Mouse (Mus musculus) midbrain, embryonic 15.5 days (tissue): Measurements from ENCODE around the gene Tle3. TPM values are rescaled to one million over a fixed set of nuclear protein-coding genes. Genes with fewer than 3 reads are reported as not detected.

ENCODE experiments used
- ATAC-seq: fragments of 200-750 bp; cut with Nextera tagmentation; replicated peaks from 2 replicates; pipeline ENCODE4 v1.8.0; 2017; ENCODE audit warnings: moderate TSS enrichment
- H3K27ac ChIP-seq: fragments of 300-500 bp; sonication (generic); 2 replicates; pipeline ENCODE4 v1.5.1; 2015; ENCODE audit warnings: mild to moderate bottlenecking, inconsistent platforms
- H3K27me3 ChIP-seq: fragments of 300-500 bp; sonication (generic); replicated peaks from 2 replicates; pipeline ENCODE4 v1.6.1; 2015; ENCODE audit warnings: inconsistent platforms
- H3K36me3 ChIP-seq: fragments of 300-500 bp; sonication (generic); replicated peaks from 2 replicates; pipeline ENCODE4 v1.6.1; 2015; ENCODE audit warnings: inconsistent platforms
- H3K4me1 ChIP-seq: fragments of 300-500 bp; sonication (generic); 2 replicates; pipeline ENCODE4 v1.6.1; 2015; ENCODE audit warnings: inconsistent platforms
- H3K4me2 ChIP-seq: fragments of 300-500 bp; sonication (generic); 2 replicates; pipeline ENCODE4 v1.6.1; 2015; ENCODE audit warnings: inconsistent platforms, mild to moderate bottlenecking, moderate library complexity
- H3K4me3 ChIP-seq: fragments of 300-500 bp; sonication (generic); 2 replicates; pipeline ENCODE4 v1.5.1; 2015; ENCODE audit warnings: mild to moderate bottlenecking, inconsistent platforms
- H3K9ac ChIP-seq: fragments of 300-500 bp; sonication (generic); 2 replicates; pipeline ENCODE4 v1.6.1; 2015; ENCODE audit warnings: mild to moderate bottlenecking, inconsistent platforms
- H3K9me3 ChIP-seq: fragments of 300-500 bp; sonication (generic); 2 replicates; pipeline ENCODE4 v1.6.1; 2016; ENCODE audit warnings: inconsistent platforms
- WGBS: fragments of 180-500 bp; shearing (Covaris S2); methylation state at CpG from one replicate; pipeline ENCODE4 v1.1.7; 2015; ENCODE audit warnings: mixed read lengths; 5-methylcytosine and 5-hydroxymethylcytosine counted together
- polyA plus RNA-seq: library from polyadenylated mRNA; unstranded; fragments of >200 nt; fragmentation: Nextera tagmentation; extraction: Ambion mirVana; gene quantifications from 2 replicates; pipeline ENCODE4 v1.2.1, GENCODE M21; 2015

The Tle3 gene
- polyA plus RNA-seq, 1 experiment from 2014 or later: 34.9 TPM

- no peak for ATAC-seq
- Histone ChIP-seq H3K4me1 (peaks cover 81% of the 10 kb centered on the region), H3K27ac (no peak overlapping the region), H3K9ac (no peak overlapping the region), H3K9me3 (no peaks in the 10 kb centered on the region), H3K27me3 (no peaks in the 10 kb centered on the region), H3K36me3 (peaks cover 4% of the 10 kb centered on the region; the same call in 1 of the 2 replicates), H3K4me2 (no peak overlapping the region), H3K4me3 (no peak overlapping the region)
- WGBS: 38% methylated on average over 14 of the region's 14 CpGs
These were observed 16.7 kb downstream of the Tle3 start for GRCm38 (mm10) chr9:61388689-61389403.

GRCm38 (mm10) chr9:61389404-61389701 is 17.2 kb downstream of the Tle3 start:
- ATAC-seq: no peak
- Histone ChIP-seq H3K4me2 (no peak overlapping the region), H3K4me3 (no peak overlapping the region), H3K9me3 (no peaks in the 10 kb centered on the region), H3K9ac (no peak overlapping the region), H3K27ac (no peak overlapping the region), H3K4me1 (peaks cover 76% of the 10 kb centered on the region), H3K27me3 (no peaks in the 10 kb centered on the region), H3K36me3 (peaks cover 6% of the 10 kb centered on the region; the same call in 1 of the 2 replicates)
- 83% methylated on average over 7 of the region's 7 CpGs for WGBS

- Histone ChIP-seq H3K9ac (no peak overlapping the region), H3K9me3 (no peaks in the 10 kb centered on the region), H3K4me3 (no peak overlapping the region), H3K27me3 (no peaks in the 10 kb centered on the region), H3K36me3 (peaks cover 13% of the 10 kb centered on the region; the same call in 1 of the 2 replicates), H3K4me2 (no peak overlapping the region), H3K4me1 (peaks cover 70% of the 10 kb centered on the region), H3K27ac (no peak overlapping the region)
- 56% methylated on average over 5 of the region's 5 CpGs for WGBS
- ATAC-seq: no peak
These were observed 19.6 kb downstream of the Tle3 start for GRCm38 (mm10) chr9:61391570-61392337.

- H3K36me3 ChIP-seq: peaks cover 13% of the 10 kb centered on the region; the same call in 1 of the 2 replicates
- WGBS: 38% methylated on average over 6 of the region's 6 CpGs
These were observed 20.1 kb downstream of the Tle3 start for GRCm38 (mm10) chr9:61392338-61392620.

GRCm38 (mm10) chr9:61393161-61393560 is 21.0 kb downstream of the Tle3 start:
- Histone ChIP-seq H3K4me2 (no peak overlapping the region), H3K9me3 (no peaks in the 10 kb centered on the region), H3K36me3 (peaks cover 13% of the 10 kb centered on the region; the same call in 1 of the 2 replicates), H3K4me3 (no peak overlapping the region), H3K9ac (no peak overlapping the region), H3K27ac (no peak overlapping the region), H3K4me1 (peaks cover 67% of the 10 kb centered on the region), H3K27me3 (no peaks in the 10 kb centered on the region)
- ATAC-seq: no peak
- WGBS: 82% methylated on average over 6 of the region's 6 CpGs

More at GRCm38 (mm10) chr9:61392338-61392620, 20.1 kb downstream of the Tle3 start:
- H3K9ac ChIP-seq: no peak overlapping the region
- no peak overlapping the region for H3K4me3 ChIP-seq
- H3K27ac ChIP-seq: no peak overlapping the region
- no peak for ATAC-seq
- H3K4me1 ChIP-seq: peaks cover 70% of the 10 kb centered on the region
- no peak overlapping the region for H3K4me2 ChIP-seq
- no peaks in the 10 kb centered on the region for H3K27me3 ChIP-seq
- H3K9me3 ChIP-seq: no peaks in the 10 kb centered on the region

GRCm38 (mm10) chr9:61393847-61394246 is 21.7 kb downstream of the Tle3 start:
- H3K4me1 ChIP-seq: peaks cover 61% of the 10 kb centered on the region
- 93% methylated on average over 5 of the region's 5 CpGs for WGBS
- H3K9ac ChIP-seq: no peak overlapping the region
- no peak overlapping the region for H3K4me3 ChIP-seq
- H3K27me3 ChIP-seq: no peaks in the 10 kb centered on the region
- H3K27ac ChIP-seq: no peak overlapping the region
- ATAC-seq: no peak
- no peak overlapping the region for H3K4me2 ChIP-seq
- H3K9me3 ChIP-seq: no peaks in the 10 kb centered on the region
- peaks cover 14% of the 10 kb centered on the region; the same call in 1 of the 2 replicates for H3K36me3 ChIP-seq

- Histone ChIP-seq H3K4me3 (no peak overlapping the region), H3K27me3 (no peaks in the 10 kb centered on the region), H3K4me1 (peaks cover 53% of the 10 kb centered on the region), H3K9ac (no peak overlapping the region), H3K27ac (no peak overlapping the region), H3K36me3 (peaks cover 22% of the 10 kb centered on the region; the same call in 1 of the 2 replicates), H3K4me2 (no peak overlapping the region), H3K9me3 (no peaks in the 10 kb centered on the region)
- no peak for ATAC-seq
- WGBS: 64% methylated on average over 3 of the region's 3 CpGs
These were observed 22.9 kb downstream of the Tle3 start for GRCm38 (mm10) chr9:61395071-61395470.

- H3K9ac ChIP-seq: no peak overlapping the region
- peaks cover 22% of the 10 kb centered on the region; the same call in 1 of the 2 replicates for H3K36me3 ChIP-seq
- H3K4me1 ChIP-seq: peaks cover 56% of the 10 kb centered on the region
- no peaks in the 10 kb centered on the region for H3K9me3 ChIP-seq
- H3K27me3 ChIP-seq: no peaks in the 10 kb centered on the region
- no peak overlapping the region for H3K27ac ChIP-seq
- H3K4me3 ChIP-seq: no peak overlapping the region
- no peak overlapping the region for H3K4me2 ChIP-seq
- ATAC-seq: no peak
- WGBS: 19% methylated on average over 13 of the region's 13 CpGs
These were observed 24.3 kb downstream of the Tle3 start for GRCm38 (mm10) chr9:61396474-61396873.

GRCm38 (mm10) chr9:61397130-61397529 is 25.0 kb downstream of the Tle3 start:
- no peak overlapping the region for H3K4me2 ChIP-seq
- ATAC-seq: no peak
- peaks cover 22% of the 10 kb centered on the region; the same call in 1 of the 2 replicates for H3K36me3 ChIP-seq
- no peaks in the 10 kb centered on the region for H3K27me3 ChIP-seq
- no peak overlapping the region for H3K4me3 ChIP-seq
- H3K4me1 ChIP-seq: peaks cover 56% of the 10 kb centered on the region
- H3K9me3 ChIP-seq: no peaks in the 10 kb centered on the region
- 59% methylated on average over 4 of the region's 4 CpGs for WGBS
- no peak overlapping the region for H3K27ac ChIP-seq
- no peak overlapping the region for H3K9ac ChIP-seq

- no peak overlapping the region for H3K9ac ChIP-seq
- no peak overlapping the region for H3K4me3 ChIP-seq
- no peaks in the 10 kb centered on the region for H3K27me3 ChIP-seq
- no peak for ATAC-seq
- no peak overlapping the region for H3K4me2 ChIP-seq
- WGBS: 83% methylated on average over 9 of the region's 9 CpGs
- H3K36me3 ChIP-seq: peaks cover 21% of the 10 kb centered on the region; the same call in 1 of the 2 replicates
- peaks cover 59% of the 10 kb centered on the region for H3K4me1 ChIP-seq
- no peaks in the 10 kb centered on the region for H3K9me3 ChIP-seq
- H3K27ac ChIP-seq: no peak overlapping the region
These were observed 26.0 kb downstream of the Tle3 start for GRCm38 (mm10) chr9:61398160-61398559.

- Histone ChIP-seq H3K4me2 (no peak overlapping the region), H3K36me3 (peaks cover 8% of the 10 kb centered on the region; the same call in 1 of the 2 replicates), H3K4me1 (peaks cover 74% of the 10 kb centered on the region), H3K9ac (no peak overlapping the region), H3K27ac (no peak overlapping the region), H3K4me3 (no peak overlapping the region), H3K27me3 (no peaks in the 10 kb centered on the region), H3K9me3 (no peaks in the 10 kb centered on the region)
- ATAC-seq: no peak
- 92% methylated on average over 7 of the region's 7 CpGs for WGBS
These were observed 28.0 kb downstream of the Tle3 start for GRCm38 (mm10) chr9:61400132-61400531.

GRCm38 (mm10) chr9:61401664-61402063 is 29.5 kb downstream of the Tle3 start:
- ATAC-seq: no peak
- Histone ChIP-seq H3K4me1 (peaks cover 75% of the 10 kb centered on the region), H3K4me2 (no peak overlapping the region), H3K9ac (no peak overlapping the region), H3K36me3 (peaks cover 8% of the 10 kb centered on the region; the same call in 1 of the 2 replicates), H3K27me3 (no peaks in the 10 kb centered on the region), H3K9me3 (no peaks in the 10 kb centered on the region), H3K4me3 (no peak overlapping the region), H3K27ac (no peak overlapping the region)
- 45% methylated on average over 9 of the region's 9 CpGs for WGBS
